Mouse (Mus musculus): ENCODE measurements at regions not wholly inside any gene's neighbourhood (a gene's known extent, or its start where the extent isn't known, plus 50 kb on each side); places are given as distances from the start of the nearest gene placed in this dataset.
A peak's percentile ranks its signal among the peaks of the same experiment; 100 is the strongest.

- H3K9me3 ChIP-seq (ENCODE audit: control insufficient read depth), result no peaks in the 10 kb centered on the region
- WGBS, result 66% methylated on average over 9 of the region's 9 CpGs
- H3K4me1 ChIP-seq (replicated peaks; ENCODE audit: control insufficient read depth, insufficient read depth, low read length), result no peaks in the 10 kb centered on the region
- H3K9ac ChIP-seq (ENCODE audit: low read depth, low read length), result no peak overlapping the region
- no peak overlapping the region for H3K27ac ChIP-seq (ENCODE audit: low read depth, low read length)
- no peaks in the 10 kb centered on the region for H3K36me3 ChIP-seq (ENCODE audit: control insufficient read depth, insufficient read depth)
- no peak for ATAC-seq
- H3K27me3 ChIP-seq (replicated peaks; ENCODE audit: control insufficient read depth, insufficient read depth, low read length), result no peaks in the 10 kb centered on the region
- TF ChIP-seq CTCF (IDR thresholded peaks at IDR 0.05; ENCODE audit: low read depth), result no peak
- H3K4me3 ChIP-seq (ENCODE audit: low read depth, low read length), result no peak overlapping the region
- H3K4me2 ChIP-seq (replicated peaks; ENCODE audit: low read depth), result no peak overlapping the region
These were observed 206.9 kb upstream of the Gm15217 start for GRCm38 (mm10) chr14:46172181-46172874.

GRCm38 (mm10) chr14:46172875-46173324 lies 206.3 kb upstream of the Gm15217 start:
- Histone ChIP-seq H3K4me1 (replicated peaks; ENCODE audit: control insufficient read depth, insufficient read depth, low read length) (no peaks in the 10 kb centered on the region), H3K4me2 (replicated peaks; ENCODE audit: low read depth) (no peak overlapping the region), H3K9ac (ENCODE audit: low read depth, low read length) (no peak overlapping the region), H3K36me3 (ENCODE audit: control insufficient read depth, insufficient read depth) (no peaks in the 10 kb centered on the region), H3K9me3 (ENCODE audit: control insufficient read depth) (no peaks in the 10 kb centered on the region), H3K4me3 (ENCODE audit: low read depth, low read length) (no peak overlapping the region), H3K27me3 (replicated peaks; ENCODE audit: control insufficient read depth, insufficient read depth, low read length) (no peaks in the 10 kb centered on the region), H3K27ac (ENCODE audit: low read depth, low read length) (no peak overlapping the region)
- no peak for TF ChIP-seq CTCF (IDR thresholded peaks at IDR 0.05; ENCODE audit: low read depth)
- WGBS, result 47% methylated on average over 6 of the region's 6 CpGs
- ATAC-seq, result no peak

GRCm38 (mm10) chr14:46174386-46174785 lies 204.8 kb upstream of the Gm15217 start:
- Histone ChIP-seq H3K9me3 (ENCODE audit: control insufficient read depth) (no peaks in the 10 kb centered on the region), H3K36me3 (ENCODE audit: control insufficient read depth, insufficient read depth) (no peaks in the 10 kb centered on the region), H3K4me1 (replicated peaks; ENCODE audit: control insufficient read depth, insufficient read depth, low read length) (no peaks in the 10 kb centered on the region), H3K4me2 (replicated peaks; ENCODE audit: low read depth) (no peak overlapping the region), H3K27ac (ENCODE audit: low read depth, low read length) (no peak overlapping the region), H3K9ac (ENCODE audit: low read depth, low read length) (no peak overlapping the region), H3K27me3 (replicated peaks; ENCODE audit: control insufficient read depth, insufficient read depth, low read length) (no peaks in the 10 kb centered on the region), H3K4me3 (ENCODE audit: low read depth, low read length) (no peak overlapping the region)
- ATAC-seq, result no peak
- WGBS, result 49% methylated on average over 5 of the region's 5 CpGs
- TF ChIP-seq CTCF (IDR thresholded peaks at IDR 0.05; ENCODE audit: low read depth), result no peak

GRCm38 (mm10) chr14:46175291-46176216 lies 203.7 kb upstream of the Gm15217 start:
- H3K4me2 ChIP-seq (replicated peaks; ENCODE audit: low read depth), result no peak overlapping the region
- no peak for ATAC-seq
- H3K4me1 ChIP-seq (replicated peaks; ENCODE audit: control insufficient read depth, insufficient read depth, low read length), result no peaks in the 10 kb centered on the region
- no peaks in the 10 kb centered on the region for H3K9me3 ChIP-seq (ENCODE audit: control insufficient read depth)
- no peak overlapping the region for H3K4me3 ChIP-seq (ENCODE audit: low read depth, low read length)
- H3K36me3 ChIP-seq (ENCODE audit: control insufficient read depth, insufficient read depth), result no peaks in the 10 kb centered on the region
- no peak for TF ChIP-seq CTCF (IDR thresholded peaks at IDR 0.05; ENCODE audit: low read depth)
- H3K27me3 ChIP-seq (replicated peaks; ENCODE audit: control insufficient read depth, insufficient read depth, low read length), result no peaks in the 10 kb centered on the region
- WGBS, result 81% methylated on average over 15 of the region's 15 CpGs
- H3K9ac ChIP-seq (ENCODE audit: low read depth, low read length), result no peak overlapping the region
- no peak overlapping the region for H3K27ac ChIP-seq (ENCODE audit: low read depth, low read length)

- 69% methylated on average over 1 of the region's 1 CpGs for WGBS
- H3K4me2 ChIP-seq (replicated peaks; ENCODE audit: low read depth), result no peak overlapping the region
- no peaks in the 10 kb centered on the region for H3K9me3 ChIP-seq (ENCODE audit: control insufficient read depth)
- H3K4me1 ChIP-seq (replicated peaks; ENCODE audit: control insufficient read depth, insufficient read depth, low read length), result no peaks in the 10 kb centered on the region
- H3K27ac ChIP-seq (ENCODE audit: low read depth, low read length), result no peak overlapping the region
- no peak overlapping the region for H3K9ac ChIP-seq (ENCODE audit: low read depth, low read length)
- H3K36me3 ChIP-seq (ENCODE audit: control insufficient read depth, insufficient read depth), result no peaks in the 10 kb centered on the region
- H3K27me3 ChIP-seq (replicated peaks; ENCODE audit: control insufficient read depth, insufficient read depth, low read length), result no peaks in the 10 kb centered on the region
- no peak for TF ChIP-seq CTCF (IDR thresholded peaks at IDR 0.05; ENCODE audit: low read depth)
- no peak for ATAC-seq
- no peak overlapping the region for H3K4me3 ChIP-seq (ENCODE audit: low read depth, low read length)
These were observed 200.2 kb upstream of the Gm15217 start for GRCm38 (mm10) chr14:46179024-46179423.

- TF ChIP-seq CTCF (IDR thresholded peaks at IDR 0.05; ENCODE audit: low read depth), result no peak
- Histone ChIP-seq H3K27me3 (replicated peaks; ENCODE audit: control insufficient read depth, insufficient read depth, low read length) (no peaks in the 10 kb centered on the region), H3K4me2 (replicated peaks; ENCODE audit: low read depth) (no peak overlapping the region), H3K9ac (ENCODE audit: low read depth, low read length) (no peak overlapping the region), H3K4me1 (replicated peaks; ENCODE audit: control insufficient read depth, insufficient read depth, low read length) (no peaks in the 10 kb centered on the region), H3K4me3 (ENCODE audit: low read depth, low read length) (no peak overlapping the region), H3K36me3 (ENCODE audit: control insufficient read depth, insufficient read depth) (no peaks in the 10 kb centered on the region), H3K9me3 (ENCODE audit: control insufficient read depth) (no peaks in the 10 kb centered on the region), H3K27ac (ENCODE audit: low read depth, low read length) (no peak overlapping the region)
- peak; percentile 47; the same call in 1 of the 2 replicates for ATAC-seq
- WGBS, result 46% methylated on average over 8 of the region's 8 CpGs
These were observed 187.4 kb upstream of the Gm15217 start for GRCm38 (mm10) chr14:46191639-46192399.

All from intestine, postnatal 0 days (tissue).